Mouse (Mus musculus): ENCODE measurements around the gene Gfra1.

Gene Gfra1

GRCm38 (mm10) chr19:58441785-58442184 lies 13.9 kb downstream of the Gfra1 start:
- no peak for DNase-seq (ENCODE audit: low spot score)

GRCm38 (mm10) chr19:58441246-58441645 lies 14.5 kb downstream of the Gfra1 start:
- DNase-seq (ENCODE audit: low spot score): no peak

GRCm38 (mm10) chr19:58438762-58439161 lies 16.9 kb downstream of the Gfra1 start:
- DNase-seq (ENCODE audit: low spot score): no peak

- no peak for DNase-seq (ENCODE audit: low spot score)
These were observed 18.2 kb downstream of the Gfra1 start for GRCm38 (mm10) chr19:58437441-58438071.

- DNase-seq (ENCODE audit: low spot score): no peak
These were observed 18.8 kb downstream of the Gfra1 start for GRCm38 (mm10) chr19:58436874-58437273.

- DNase-seq (ENCODE audit: low spot score): no peak
These were observed 19.8 kb downstream of the Gfra1 start for GRCm38 (mm10) chr19:58435877-58436276.

GRCm38 (mm10) chr19:58432840-58433239 lies 22.9 kb downstream of the Gfra1 start:
- DNase-seq (ENCODE audit: low spot score): no peak

- DNase-seq (ENCODE audit: low spot score): no peak
These were observed 27.2 kb downstream of the Gfra1 start for GRCm38 (mm10) chr19:58428546-58428945.

- DNase-seq (ENCODE audit: low spot score): no peak
These were observed 28.4 kb downstream of the Gfra1 start for GRCm38 (mm10) chr19:58427348-58427747.

- no peak for DNase-seq (ENCODE audit: low spot score)
These were observed 30.8 kb downstream of the Gfra1 start for GRCm38 (mm10) chr19:58424928-58425327.

- no peak for DNase-seq (ENCODE audit: low spot score)
These were observed 31.5 kb downstream of the Gfra1 start for GRCm38 (mm10) chr19:58424179-58424578.

- no peak for DNase-seq (ENCODE audit: low spot score)
These were observed 32.7 kb downstream of the Gfra1 start for GRCm38 (mm10) chr19:58422916-58423493.

- no peak for DNase-seq (ENCODE audit: low spot score)
These were observed 36.0 kb downstream of the Gfra1 start for GRCm38 (mm10) chr19:58419685-58420084.

GRCm38 (mm10) chr19:58419278-58419677 lies 36.4 kb downstream of the Gfra1 start:
- DNase-seq (ENCODE audit: low spot score): no peak

GRCm38 (mm10) chr19:58415173-58415572 lies 40.5 kb downstream of the Gfra1 start:
- no peak for DNase-seq (ENCODE audit: low spot score)

GRCm38 (mm10) chr19:58414733-58415132 lies 41.0 kb downstream of the Gfra1 start:
- DNase-seq (ENCODE audit: low spot score): no peak

- DNase-seq (ENCODE audit: low spot score): no peak
These were observed 42.4 kb downstream of the Gfra1 start for GRCm38 (mm10) chr19:58413290-58413689.

GRCm38 (mm10) chr19:58412811-58413210 lies 42.9 kb downstream of the Gfra1 start:
- no peak for DNase-seq (ENCODE audit: low spot score)

- no peak for DNase-seq (ENCODE audit: low spot score)
These were observed 49.0 kb downstream of the Gfra1 start for GRCm38 (mm10) chr19:58406726-58407125.

GRCm38 (mm10) chr19:58400224-58400623 lies 55.5 kb downstream of the Gfra1 start:
- DNase-seq (ENCODE audit: low spot score): no peak

GRCm38 (mm10) chr19:58399166-58399565 lies 56.5 kb downstream of the Gfra1 start:
- peak; percentile 8 for DNase-seq (ENCODE audit: low spot score)

GRCm38 (mm10) chr19:58396604-58396984 lies 59.1 kb downstream of the Gfra1 start:
- no peak for DNase-seq (ENCODE audit: low spot score)

GRCm38 (mm10) chr19:58395785-58396603 lies 59.7 kb downstream of the Gfra1 start:
- DNase-seq (ENCODE audit: low spot score): no peak

Data from layer of hippocampus, adult 11-12 months (tissue).